Mouse (Mus musculus) lung, postnatal 10 days (tissue): Measurements from ENCODE around the gene Tmem81.
"Not testable (repeated sequence)": the region's sequence is repeated elsewhere in the genome, so short reads cannot be mapped to it uniquely, and the experiment has no call there.

Experiments used
- DNase-seq: peaks from one replicate; pipeline ENCODE4 v3.0.0; 2021

Tmem81 gene

DNA sequence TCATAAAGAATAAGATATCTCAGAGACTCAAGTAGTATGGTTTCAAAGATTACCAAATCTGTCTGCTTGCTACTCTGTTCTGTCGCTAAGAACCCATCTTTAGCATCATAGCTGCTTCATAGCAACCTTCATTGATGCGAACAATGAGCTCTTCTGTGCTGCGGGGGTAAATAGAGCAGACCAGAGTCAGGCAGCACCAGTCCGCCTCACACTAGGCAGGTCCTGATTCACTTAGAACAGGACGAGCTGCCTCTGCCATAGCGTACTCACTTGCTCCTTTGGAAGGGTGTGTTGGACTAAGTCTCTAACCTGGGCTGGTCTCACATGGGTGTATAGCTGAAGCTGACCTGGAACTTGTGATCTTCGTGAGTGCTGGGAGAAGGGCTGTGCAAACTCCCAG, at the start of gene Tmem81:
Gene Tmem81 (plus strand): TSS at position 173 of the 400 bp plus-strand sequence.
- DNase-seq, result no peak

DNA sequence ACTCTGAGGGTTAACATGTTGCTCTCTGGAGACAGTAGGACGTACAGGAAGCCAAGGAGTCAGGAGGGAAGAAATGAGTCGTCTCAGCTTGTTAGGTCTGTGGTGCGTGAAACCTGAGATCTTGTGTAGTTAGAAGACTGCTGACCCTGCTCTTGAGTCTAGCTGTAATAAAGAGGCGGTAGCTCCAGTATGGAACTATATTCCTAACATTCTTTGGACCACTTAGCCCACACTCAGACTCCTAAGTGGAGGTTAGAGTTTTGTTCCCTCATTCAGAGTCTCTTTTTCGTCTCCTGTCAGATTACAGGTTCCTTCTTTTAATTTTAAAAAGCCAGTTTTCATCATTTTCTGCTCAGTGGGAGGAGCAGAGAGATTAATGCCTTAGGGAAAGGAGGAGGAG, 41.4 kb upstream of the Tmem81 start:
- no peak for DNase-seq

DNA sequence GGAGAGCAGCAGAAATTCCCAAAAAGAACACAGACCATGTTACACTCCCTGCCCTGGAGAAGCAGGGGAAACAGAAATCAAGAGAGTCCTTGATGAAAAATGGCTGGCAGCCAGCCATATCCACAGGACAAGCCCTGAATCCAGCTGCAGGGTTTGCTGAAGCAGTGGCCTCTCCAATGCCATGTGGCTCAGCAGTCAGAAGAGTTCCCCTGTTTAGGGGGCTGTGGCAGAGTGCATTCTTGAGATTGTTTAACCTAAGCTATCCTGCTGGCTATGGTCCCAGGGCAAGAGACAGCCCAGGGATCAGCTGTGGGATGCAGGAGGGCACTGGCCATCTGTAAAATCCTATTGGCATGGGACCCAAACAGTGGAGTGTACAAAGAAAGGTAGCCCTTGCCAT, 37.1 kb upstream of the Tmem81 start:
- peak; percentile 10 for DNase-seq

DNA sequence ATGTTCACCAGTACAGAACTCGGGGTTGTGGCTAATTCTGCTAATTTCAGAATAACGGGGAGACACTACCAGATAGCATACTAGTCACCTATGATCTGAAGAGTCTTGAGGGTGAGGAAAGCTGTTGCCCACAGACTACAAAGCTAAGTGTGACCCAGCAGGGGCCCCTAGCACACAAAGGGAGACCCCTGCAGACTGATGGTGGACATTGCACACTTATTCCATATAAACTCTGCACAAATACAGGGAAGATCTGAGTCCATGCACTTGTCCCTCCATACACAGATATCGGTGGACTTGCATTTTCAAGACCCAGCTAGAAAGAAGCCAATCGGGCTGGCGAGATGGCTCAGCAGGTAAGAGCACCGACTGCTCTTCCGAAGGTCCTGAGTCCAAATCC, 36.5 kb upstream of the Tmem81 start:
- DNase-seq, result peak; percentile 16

DNA sequence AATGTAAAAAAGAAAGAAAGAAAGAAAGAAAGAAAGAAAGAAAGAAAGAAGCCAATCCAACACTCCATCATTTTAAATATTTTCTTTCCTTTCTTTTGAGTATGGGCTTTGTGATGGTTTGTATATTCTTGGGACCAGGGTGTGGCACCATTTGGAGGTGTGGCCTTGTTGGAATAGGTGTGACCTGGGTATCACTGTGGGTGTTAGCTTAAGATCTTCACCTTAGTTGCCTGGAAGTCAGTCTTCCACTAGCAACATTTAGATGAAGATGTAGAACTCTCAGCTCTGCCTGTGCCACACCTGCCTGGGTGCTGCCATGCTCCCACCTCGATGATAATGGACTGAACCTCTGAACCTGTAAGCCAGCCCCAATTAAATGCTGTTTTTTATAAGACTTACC, 36.0 kb upstream of the Tmem81 start:
- not testable (repeated sequence) for DNase-seq

DNA sequence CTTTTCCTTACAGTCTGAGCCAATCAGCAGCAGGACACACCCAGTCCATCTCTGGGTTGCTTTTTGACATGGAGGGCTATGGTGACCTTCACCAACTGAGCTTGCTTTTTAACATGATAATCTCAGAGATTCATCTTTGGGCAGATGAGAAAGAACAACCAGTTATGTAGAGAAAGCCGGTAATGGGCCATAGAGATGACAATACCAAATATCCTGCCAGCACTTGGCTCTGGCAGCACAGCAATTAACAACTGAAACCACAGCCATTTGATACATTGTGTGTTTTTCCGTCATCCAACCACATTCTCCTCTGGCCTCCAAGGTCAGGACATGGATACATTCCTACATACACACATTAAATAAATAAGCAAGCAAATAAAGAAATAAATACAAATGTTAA, 35.0 kb upstream of the Tmem81 start:
- DNase-seq, result no peak

DNA sequence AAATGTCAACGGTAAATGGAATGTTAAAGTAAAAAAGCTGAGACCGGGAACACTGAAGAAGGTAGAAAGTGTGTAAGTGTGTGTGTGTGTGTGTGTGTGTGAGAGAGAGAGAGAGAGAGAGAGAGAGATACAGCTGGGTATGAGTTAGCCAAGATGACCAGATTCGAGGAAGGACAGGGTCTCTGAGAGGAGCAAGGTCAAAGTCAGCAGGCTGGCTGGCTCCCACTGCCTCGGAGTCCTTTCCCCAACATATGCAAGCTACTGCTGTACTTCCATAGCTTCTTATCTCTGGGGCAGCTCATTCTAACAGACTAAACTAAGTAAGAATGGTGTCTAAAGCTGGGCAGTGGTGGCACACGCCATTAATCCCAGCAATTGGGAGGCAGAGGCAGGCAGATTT, 34.5 kb upstream of the Tmem81 start:
- no peak for DNase-seq

DNA sequence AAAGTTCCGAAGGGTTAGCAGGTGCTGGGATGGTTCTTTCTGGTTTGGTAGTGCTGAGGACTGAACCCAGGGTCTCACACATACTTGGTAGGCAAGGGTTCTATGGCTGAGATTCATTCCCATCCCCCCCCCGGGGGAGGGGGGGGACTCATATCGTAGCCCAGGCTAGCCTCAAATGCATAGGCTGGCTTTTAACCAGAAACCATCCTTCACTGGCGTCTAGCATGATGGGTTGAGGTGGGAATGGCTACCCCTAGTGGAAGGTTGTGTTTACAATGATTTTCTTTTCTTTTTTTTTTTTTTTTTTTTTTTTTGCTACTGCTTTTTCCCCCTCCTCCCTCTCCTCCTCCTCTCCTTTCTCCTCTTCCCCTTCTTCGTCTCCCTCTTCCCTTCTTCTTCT, 33.5 kb upstream of the Tmem81 start:
- no peak for DNase-seq

DNA sequence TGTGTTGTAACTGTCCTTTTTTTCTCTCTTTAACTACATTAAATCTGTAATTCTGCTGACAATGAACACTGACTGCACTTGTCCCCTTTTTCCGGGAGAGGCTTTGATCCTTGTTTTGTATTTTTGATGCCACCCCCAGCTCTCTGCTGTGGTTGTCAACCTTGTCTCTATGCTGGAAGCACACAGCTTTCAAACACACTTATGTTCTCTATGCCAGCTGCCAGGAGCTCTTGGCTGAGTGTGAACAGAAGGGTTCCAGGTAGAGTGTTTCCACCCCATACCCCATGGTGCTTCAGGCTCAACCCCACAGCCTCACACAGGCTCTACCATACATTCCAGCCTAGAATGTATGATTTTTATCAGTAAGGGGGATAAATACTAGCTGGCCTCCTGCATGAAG, 31.5 kb upstream of the Tmem81 start:
- DNase-seq, result no peak

DNA sequence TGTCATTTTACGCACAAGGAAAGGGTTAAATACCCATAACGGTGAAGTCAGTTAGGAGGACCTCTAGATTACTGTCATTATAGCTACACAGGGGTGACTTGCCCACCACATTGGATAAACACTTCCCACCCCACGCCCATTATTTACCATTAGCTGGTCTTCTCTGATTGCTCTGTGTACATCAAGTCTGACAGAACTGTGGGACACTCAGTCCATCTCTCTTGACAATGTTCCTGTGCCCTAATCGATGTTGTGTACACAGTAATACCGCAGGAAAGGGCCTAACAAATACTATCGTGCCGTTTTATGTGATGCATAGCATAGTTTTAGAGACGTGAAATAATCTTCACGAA, 29.5 kb upstream of the Tmem81 start:
- DNase-seq, result no peak

DNA sequence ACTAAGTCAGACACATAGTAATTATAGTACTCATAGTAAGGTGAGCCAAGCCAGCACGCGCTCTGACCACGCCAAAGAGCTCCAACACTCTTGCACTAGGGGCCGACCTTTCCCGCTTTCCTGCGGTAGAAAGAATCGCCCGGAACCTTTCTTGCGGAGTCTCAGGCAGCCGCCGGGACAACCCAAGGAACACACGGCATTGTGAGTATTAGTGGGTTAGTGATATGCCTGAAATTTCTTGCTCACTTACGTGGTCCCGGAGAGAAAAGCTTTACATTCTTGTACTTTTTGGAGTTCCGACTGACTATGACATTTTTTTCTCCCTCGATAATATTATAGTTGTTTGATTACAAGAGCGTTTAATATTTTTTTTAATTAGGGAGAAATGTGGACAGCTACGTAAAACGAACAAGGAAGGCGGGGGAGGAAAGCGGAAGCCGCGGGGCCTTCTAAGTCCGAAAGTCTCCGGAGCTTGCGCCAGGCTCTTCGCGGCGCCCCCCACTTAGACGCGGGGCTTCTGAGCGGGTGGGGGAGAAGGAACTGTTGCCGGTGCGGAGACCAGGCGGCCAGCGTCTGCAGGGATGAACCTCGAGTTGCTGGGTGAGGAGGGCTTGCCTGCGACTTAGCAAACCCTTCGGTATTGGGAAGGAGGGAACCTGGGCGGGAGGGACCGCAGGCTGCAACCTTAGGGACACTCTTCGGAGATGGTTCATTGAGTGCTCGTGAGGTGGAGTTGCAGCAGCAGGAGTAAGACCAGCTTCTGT, 28.9 kb upstream of the Tmem81 start, which contains the start of gene Rbbp5:
Gene Rbbp5 (plus strand): TSS at position 438 of the 764 bp plus-strand sequence.
- DNase-seq, result peak; percentile 93

DNA sequence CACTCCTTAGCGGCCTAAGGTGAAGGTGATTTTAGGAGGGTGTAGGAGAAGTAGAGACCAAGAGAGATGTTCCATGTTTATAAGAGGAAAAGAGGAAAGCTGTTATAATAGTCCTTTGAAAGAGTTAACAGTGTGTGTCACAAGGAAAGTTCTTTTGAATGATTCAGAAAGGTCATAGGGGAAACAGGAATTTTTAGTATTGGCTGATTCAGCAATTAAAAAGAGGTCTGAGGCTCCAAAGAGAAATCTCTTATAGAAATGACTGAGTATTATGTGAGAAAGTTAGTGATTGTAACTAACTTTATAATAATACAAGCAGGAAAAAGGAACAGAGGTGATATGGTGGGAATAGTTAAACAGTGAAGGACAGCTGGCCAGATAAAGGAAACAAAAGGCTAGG, 26.6 kb upstream of the Tmem81 start:
- no peak for DNase-seq

DNA sequence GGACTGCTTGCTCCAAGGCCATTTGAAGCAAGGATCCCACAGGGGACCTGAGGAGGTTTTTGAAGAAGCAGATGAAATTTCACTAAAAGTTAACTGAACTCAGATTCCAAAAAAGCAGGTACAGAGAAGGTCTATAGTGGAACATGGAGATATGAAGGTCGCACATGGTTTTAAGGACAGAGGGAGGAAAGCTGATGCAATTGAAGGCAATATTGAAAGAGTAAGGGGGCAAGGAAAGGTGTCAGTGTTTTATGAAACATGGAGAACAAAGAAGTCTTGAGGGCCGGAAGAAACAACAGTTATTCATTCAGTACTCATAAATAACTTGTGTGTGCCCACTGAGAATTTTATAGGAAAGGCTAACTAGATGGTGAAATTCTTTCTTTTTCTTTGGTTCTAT, 24.4 kb upstream of the Tmem81 start:
- no peak for DNase-seq

DNA sequence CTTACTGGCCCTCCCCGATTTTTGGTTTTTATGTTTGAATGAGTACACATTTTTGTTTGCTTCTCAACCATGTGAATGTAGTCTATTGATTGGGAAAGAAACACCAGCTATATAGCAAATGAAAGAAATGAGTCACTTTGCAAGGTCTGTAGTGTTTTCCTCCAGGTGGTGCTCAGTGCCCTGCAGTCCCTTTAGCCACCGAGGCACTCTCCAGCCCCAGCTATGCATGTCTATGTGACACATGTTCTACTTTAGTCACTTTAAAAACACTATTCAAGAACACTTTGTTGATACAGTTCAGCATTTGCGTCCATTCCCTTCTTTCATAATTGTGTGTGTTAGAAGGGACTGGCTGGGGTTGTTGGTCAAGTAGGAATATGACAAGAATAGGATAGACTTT, 22.8 kb upstream of the Tmem81 start:
- no peak for DNase-seq

DNA sequence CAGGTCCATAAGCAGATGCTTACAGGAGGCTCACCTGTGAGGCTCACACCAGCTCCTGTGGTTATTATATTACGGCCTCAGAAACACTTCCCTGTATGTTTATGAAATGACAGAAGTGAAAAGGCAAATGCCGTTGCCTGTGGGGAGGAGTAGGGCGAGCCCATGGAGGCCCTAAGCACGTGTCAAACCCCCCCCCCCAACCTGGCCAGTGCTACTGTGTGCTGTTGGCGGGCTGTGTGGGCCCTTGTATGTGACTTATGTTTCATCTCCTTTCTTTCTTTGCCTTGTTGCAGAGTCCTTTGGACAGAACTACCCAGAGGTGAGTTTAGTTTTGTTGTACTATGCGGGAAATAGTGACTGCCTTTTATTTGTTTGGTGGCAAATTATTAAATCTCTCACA, 22.3 kb upstream of the Tmem81 start:
- DNase-seq, result no peak

DNA sequence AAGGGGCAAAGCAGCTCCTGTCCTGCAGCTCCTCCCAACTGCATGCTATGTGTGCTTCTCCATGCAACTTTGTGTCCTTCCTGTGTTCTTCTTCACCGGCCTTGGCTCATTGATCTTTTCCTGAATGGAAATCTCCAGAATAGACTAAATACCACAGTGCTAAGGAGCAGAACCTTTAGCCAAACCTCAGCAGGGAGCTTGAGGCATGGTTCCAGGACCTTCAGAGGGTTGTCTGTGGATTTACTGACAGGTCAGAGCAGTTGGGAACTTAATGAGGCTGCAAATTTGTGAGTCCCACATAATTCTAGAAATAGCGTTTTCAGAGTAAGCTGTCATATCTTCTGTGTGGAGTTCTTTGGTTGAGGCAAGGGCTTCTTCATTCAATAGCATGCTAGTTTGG, 5.5 kb upstream of the Tmem81 start:
- no peak for DNase-seq

DNA sequence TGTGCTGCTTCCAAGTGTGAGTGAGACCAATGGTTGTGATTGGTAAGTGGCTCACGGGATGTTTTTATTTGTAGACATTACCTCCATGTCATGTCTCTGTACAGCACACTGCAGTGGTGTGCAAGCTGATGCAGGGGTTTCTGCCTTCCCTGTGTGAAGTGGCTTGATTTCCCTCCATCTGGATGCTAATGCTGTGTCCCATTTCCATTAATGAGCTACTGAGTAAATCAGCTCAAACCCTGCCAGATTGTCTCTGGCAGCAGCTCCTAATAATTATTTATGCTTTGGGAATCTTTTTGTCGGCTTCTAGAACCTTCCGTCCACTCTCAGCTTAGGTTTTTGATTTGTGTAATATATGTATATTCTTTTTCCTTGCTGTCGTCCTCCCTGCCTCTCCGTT, 875 bp upstream of the Tmem81 start:
- no peak for DNase-seq

DNA sequence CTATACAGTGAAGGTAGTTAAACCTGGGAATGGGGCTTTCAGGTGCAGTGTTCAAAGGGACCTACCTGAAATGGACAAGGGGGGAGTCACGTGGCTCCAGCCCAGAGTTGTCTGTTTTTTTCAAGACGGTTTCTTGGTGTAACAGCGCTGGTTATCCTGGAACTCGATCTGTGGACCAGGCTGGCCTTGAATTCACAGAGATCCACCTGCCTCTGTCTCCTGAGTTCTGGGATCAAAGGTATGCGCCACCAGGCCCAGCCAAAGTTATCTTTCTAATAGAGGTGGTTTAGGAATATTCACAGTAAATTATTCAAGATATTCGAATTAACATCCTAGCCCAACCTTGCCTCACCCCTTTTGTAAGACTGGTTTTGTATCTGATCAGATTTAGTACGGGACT, 626 bp downstream of the Tmem81 start:
- DNase-seq, result no peak

DNA sequence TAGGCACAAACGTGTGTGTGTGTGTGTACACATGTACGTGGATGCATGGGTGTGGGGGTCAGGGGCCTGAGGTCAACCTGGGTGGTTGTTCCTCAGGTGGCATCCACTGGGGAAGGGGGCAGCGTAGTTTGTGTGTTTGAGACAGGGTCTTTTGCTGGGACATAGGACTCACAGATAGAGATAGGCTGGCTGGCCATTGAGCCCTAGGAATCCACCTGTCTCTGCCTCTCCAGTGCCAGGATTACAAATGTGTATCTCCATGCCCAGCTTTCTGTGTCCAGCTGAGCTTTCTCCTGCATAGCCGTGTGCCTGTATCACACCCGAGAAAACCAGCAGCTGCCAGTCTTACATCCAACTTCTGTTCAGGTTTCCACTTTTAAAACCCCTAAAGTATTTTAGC, 3.7 kb downstream of the Tmem81 start:
- DNase-seq, result no peak

DNA sequence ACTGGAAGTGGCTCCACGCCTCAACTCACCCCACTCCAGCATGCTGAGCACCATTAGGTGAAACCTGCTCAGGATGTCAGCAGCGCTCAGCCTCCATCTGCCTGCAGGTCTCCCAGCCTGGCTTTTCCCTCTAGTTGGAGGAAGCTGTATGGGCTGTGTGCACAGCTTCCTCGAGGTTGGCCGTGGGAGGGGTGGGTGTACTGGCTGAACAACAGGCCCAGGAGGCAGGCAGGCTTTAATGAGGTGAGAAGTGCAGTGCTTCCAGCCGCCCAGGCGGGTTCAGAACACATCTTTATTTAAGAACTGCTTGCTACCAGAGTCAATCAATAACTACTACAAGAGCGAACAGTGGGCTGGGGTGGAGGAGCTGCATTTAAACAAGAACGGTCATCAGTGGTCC, 5.5 kb downstream of the Tmem81 start:
- peak; percentile 24 for DNase-seq

DNA sequence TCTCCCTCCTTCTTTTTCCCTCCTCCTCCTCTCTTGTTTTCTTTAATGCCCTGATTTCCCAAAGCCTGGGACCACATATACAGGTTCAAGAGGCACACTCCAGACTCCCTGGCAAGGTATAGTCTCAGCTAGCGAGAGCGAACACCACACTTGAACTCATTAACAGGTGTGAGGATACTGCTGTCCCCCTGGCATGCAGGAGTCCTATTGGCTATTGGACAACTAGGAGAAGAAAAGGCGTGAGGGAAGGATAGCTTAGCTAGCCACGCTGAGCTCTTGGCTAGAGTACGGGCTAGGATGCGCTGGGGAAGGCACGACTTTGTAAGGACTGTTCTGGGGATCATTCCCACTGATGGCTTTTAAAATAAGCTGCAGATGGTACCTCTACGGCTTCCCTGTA, 6.1 kb downstream of the Tmem81 start:
- DNase-seq, result no peak

DNA sequence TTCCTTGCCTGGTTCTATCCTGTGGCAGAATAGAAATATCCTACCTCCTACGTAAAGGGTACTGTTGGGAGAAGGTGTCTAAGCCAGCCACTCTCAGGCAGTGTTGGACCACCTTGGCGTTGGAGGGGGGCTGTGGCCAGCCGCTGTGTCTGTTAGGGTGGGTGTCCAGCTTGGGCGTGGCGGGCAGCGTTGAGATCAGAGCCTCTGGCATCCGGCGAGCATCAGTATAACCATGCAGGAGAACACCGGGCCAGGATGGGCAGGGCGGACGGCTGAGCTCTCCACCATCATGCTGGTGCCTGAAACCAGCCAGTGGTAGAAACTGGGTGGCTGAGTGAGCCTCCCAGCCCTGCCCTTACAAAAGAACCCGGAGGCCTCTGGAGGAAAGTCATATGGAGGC, 9.3 kb downstream of the Tmem81 start:
- DNase-seq, result no peak

DNA sequence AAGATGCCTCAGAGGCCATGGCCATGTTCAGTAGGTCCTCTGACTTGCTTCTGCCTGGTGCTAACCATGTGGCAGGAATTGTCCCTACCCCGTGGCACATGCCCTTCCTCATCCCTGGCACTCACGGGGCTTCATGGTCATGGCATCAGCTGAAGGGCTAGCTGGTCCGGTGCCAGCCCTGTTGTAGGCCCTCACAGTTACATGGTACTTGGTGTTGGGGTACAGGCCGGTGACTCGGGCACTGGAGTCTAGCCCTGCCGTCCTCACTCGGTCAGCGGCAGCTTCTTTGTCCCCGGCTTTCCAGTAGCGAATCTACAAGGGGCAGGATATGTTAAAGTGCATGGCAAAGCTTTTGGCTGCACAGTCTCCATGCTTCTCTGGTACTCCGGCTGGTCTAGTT, 10.7 kb downstream of the Tmem81 start:
- no peak for DNase-seq

DNA sequence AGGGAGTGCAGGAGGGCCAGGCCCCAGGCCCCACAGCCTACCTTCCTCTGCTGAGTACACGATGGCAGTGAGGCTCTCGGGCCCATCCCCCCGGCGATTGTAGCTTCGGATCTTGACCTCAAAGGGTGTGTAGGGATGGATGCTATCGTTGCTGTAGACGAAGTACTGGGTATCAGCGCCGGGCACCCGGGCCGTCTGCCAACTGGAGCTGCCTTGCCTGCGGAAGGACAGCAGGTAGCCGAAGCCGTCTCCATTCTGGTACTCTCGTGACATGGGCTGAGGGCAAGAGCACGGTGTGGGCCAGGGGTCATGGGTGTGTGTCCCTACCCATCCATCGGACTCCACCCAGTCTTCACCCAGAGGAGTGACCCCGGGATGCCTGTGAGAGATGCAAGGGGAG, 12.6 kb downstream of the Tmem81 start:
- DNase-seq, result no peak

DNA sequence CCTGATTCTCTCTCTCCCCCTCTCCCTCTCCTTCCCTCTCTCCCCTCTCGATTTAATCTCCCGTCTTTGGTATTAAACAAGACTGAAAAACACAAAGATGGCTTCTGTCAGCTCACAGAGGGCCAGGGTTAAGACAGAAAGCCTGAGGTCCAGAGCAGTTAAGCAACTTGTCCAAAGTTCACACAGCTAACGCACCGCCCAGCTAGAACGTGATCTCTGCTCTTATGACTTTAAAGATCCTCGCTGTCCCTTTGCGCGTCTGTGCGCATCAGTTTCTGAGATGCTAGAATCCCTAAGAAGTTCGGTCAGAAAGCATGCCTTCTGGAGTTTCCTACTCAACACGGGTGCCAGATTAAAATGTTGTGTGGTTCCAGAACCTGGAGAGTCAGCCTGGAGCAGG, 13.7 kb downstream of the Tmem81 start:
- no peak for DNase-seq

DNA sequence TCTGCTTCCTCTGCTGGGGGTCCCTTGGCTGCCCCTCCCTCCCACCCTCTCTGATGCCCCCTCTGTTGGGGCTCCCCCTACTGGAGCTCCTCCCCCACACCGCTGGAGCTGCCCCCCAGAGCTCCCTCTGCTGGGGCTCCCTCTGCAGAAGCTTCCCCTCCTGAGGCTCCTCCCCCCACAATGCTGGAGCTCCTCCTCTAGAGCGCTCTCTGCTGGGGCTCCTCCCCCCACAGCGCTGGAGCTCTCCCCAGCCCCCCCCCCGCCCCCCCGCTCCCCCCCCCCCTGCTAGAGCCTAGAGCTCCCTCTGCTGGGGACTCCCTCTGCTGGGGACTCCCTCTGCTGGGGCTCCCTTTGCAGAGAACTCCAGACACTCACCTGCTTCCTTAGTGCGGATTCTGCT, 14.7 kb downstream of the Tmem81 start:
- peak; percentile 87 for DNase-seq
